Mouse (Mus musculus) heart, adult 8-10 months (tissue): ENCODE measurements at regions not wholly inside any gene's neighbourhood (a gene's known extent, or its start where the extent isn't known, plus 50 kb on each side); places are given as distances from the start of the nearest gene placed in this dataset.

Experiments used
- DNase-seq: peaks from one replicate; pipeline ENCODE4 v3.0.0; 2022; ENCODE audit warnings: low spot score

DNA sequence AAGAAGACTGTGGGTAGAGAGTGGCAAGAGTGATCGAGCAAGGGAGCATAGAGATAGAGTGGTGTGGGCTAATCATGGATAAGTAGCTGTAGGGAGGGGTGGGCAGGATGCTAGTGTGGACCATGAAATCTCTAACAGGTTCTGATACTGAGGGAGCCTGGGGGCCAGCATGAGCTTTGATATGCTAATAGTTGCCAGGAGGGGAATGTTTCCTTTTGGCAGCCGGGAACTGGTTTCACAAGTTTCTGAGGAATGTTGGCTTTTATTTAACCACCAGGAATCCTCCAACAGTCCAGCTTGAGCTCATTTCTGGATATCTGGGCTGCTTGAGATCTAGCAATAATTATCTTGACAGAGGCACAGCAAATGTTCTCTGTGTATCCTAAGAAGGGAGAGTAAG, 167.7 kb upstream of the Fggy start:
- DNase-seq, result peak; percentile 37

- DNase-seq, result no peak
These were observed 166.8 kb upstream of the Fggy start for GRCm38 (mm10) chr4:95390549-95390948.

DNA sequence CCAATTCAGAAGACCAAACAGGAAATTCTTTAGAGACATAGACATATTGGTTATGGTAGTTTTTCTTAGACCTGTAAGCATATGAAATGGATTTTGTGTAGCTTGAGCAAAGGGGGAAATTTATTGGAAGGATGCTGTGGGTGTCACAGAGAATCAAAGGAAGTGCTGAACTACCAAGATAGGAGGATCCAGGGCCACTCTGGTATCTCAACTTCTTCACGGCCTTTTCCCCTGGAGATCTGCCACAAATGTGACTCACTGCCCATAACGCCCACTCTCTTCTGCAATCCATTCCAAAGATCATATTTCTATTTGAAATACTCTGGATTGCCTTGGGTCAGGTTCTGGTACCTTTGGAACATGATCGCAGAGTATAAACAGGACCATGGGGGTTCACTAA, 161.6 kb upstream of the Fggy start:
- DNase-seq, result no peak

- no peak for DNase-seq
These were observed 159.0 kb upstream of the Fggy start for GRCm38 (mm10) chr4:95398301-95398700.

- no peak for DNase-seq
These were observed 155.0 kb upstream of the Fggy start for GRCm38 (mm10) chr4:95402273-95402672.

DNA sequence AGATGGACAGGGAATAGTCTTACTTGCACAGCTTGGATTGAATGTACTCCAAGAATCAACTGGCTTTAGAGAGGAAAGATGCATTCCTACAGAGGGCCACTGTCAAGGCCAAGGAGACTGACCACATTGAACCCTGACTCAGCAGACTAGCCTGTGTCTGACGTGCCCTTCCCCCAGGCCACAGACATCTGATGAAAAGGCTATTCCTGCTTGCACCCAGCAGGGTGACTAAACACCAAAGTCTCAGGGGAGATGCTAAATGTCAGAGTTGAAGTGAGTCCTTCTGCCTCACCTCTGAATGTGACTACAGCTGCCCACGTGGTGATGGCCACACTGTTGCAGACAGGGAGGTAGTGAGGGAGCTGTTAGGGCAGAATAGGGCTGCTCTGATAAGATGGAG, 140.2 kb upstream of the Fggy start:
- no peak for DNase-seq

GRCm38 (mm10) chr4:95426563-95426962, 130.7 kb upstream of the Fggy start:
- DNase-seq, result no peak

DNA sequence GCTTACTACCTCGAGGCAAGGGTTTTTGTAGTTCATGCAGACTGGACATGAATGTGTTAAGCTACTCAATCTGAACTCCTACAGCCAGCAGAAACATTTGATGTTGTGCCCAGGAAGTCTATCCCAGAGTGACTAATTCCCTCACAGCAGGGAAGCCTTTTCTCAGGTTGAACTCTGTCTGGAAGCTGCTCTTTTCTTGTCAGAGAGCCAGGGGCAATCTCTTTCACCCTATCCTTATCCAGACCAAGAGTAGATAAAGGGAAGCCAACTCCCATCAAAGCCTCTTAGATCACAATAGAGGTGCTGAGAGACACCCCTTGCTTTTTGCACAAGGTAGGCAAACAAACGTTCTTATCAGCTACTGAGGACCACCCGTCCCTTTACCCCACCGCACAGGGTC, 122.8 kb upstream of the Fggy start:
- DNase-seq, result no peak

DNA sequence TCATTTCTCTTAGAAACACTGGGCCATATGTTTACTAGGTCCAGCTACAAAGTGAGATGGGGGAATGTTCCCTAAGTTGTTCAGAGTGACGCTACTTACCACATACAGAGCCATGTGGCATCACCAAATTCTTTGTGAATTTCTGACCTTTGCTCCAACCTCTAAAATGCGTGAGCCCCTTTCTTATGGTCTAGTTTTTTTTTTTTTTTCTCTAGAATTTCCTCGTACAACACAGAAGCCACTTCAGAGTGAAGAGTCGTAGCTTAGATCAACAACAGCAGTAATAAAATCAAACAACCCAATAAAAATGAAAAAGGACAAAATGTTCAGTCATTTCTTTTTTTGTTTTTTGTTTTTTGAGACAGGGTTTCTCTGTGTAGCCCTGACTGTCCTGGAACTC, 122.2 kb upstream of the Fggy start:
- no peak for DNase-seq

- DNase-seq, result no peak
These were observed 117.5 kb upstream of the Fggy start for GRCm38 (mm10) chr4:95439834-95440233.

- DNase-seq, result no peak
These were observed 113.2 kb upstream of the Fggy start for GRCm38 (mm10) chr4:95443854-95444811.

DNA sequence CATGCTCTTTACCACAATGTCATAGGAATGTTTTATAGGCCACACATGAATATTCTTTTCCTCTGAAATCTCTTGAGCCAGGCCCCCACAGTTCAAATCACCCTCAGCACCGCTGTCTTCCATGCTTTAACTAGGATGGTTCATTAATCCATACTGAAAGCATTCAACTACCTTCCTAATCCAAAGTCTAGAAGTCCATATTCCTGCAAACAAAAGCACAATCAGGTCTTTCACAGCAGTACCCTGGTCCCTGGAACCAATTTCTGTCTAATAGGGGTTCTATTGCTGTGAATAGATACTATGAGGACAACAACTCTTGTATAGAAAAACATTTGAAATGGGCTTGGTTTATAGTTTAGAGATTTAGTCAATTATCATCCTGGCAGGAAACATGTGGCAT, 107.0 kb upstream of the Fggy start:
- no peak for DNase-seq

DNA sequence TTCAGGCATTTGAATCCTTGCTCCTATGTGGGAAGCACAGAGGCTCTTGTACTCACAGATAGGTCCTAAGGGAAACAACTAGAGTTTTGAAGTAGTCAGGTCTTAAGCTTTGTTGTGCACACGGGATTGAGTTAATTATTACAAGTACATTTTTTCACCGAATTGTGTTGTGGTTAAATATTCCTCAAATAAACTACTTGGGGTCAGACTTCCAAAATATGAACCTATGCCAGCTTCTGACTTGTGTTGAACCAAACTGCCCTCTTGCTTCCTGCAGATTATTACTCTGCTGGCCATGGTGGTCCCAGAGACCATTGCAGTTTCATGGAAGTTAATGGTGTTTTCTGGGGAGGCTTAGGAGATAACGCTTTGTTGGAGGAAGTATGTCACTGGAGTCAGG, 105.5 kb upstream of the Fggy start:
- DNase-seq, result no peak

- DNase-seq, result no peak
These were observed 101.0 kb upstream of the Fggy start for GRCm38 (mm10) chr4:95456318-95456717.

DNA sequence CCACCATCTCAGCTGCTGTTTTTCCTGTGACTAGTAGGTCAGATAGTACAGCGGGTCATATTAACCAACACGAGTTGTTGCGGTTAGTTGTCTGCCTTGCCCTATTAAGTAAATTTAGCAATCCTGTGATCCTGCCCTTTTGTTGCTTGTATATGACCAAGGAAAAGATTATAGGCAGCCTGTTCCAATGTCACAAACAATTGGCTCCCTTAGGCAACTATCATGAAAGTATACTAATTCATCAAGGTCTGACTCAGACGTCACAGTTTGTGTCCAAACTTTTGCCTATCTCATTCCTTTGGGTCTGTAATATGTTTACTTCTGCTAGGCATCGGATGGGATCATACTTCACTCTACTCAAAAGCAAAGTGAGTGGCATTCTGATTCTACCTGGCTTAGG, 100.4 kb upstream of the Fggy start:
- DNase-seq, result no peak

DNA sequence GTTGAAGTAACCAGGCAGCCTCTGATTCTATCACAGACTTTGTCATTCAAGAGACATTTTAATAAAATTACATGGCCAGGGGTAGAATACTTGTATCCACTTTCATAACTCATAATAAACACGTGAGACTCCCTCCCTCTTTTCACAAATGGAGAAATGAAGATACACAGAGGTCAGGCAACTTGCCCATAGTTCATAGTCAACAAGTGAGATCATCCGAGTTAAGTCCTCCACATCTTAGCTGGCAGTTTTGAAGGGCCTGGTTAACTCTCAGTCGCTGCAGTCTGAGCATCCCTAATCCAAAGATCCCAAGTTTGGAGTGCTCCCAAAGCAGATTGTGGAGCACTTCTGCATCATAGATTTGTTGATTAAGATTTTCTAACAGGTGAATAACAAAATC, 94.8 kb upstream of the Fggy start:
- DNase-seq, result peak; percentile 31

GRCm38 (mm10) chr4:95463082-95463825, 94.1 kb upstream of the Fggy start:
- DNase-seq, result peak; percentile 35

GRCm38 (mm10) chr4:95466647-95467046, 90.7 kb upstream of the Fggy start:
- no peak for DNase-seq

DNA sequence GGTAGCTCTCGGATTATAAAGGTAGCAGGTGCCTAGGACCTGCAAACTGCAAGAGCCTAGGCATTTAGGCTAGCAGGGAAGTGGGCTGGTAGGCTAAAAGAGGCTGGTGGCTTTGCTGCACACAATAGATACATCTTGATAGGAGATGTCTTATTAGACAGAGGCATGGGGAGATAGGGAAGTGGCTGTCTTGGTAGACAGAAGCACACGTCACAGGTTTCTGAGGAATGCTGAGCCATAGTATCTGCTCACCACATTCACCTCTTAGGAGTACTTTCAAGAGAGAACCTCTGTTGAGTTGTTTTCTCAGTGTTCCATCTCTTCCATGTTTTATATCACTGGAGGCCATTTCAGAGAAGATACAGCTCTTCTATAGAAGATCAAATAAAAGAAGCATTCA, 89.8 kb upstream of the Fggy start:
- DNase-seq, result no peak

- no peak for DNase-seq
These were observed 82.4 kb upstream of the Fggy start for GRCm38 (mm10) chr4:95474726-95475406.

DNA sequence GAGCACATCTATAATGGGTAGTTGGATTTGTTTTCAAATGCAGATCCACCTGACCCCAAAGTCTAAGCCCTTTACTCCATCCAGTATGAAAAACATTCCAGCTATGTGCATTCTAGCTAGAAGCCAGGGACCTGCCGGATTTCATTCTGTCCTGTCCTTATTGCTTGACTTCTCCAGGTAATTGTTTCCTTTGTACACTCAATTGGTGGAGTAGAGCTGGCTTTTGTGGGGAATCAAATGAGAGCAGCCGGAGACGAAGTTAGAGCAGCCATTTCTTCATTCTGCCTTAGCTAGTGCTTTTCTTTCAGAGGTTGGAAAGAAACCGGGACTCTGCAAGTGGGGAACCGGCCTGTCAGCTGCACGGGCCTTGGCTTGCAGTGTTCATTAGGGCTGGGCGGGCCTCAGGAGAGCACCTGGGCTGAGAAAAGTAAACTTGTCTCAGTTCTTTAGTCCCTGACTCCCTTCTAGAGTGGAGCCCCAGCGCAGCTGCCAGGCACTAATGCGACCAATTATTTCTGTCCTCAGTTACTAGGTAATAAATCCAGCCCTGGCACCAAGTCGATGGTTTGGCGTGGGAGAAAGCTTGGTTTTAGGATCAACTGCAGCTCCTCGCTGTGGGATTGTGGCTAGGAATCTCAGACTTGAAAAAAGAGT, 81.1 kb upstream of the Fggy start:
- DNase-seq, result no peak

DNA sequence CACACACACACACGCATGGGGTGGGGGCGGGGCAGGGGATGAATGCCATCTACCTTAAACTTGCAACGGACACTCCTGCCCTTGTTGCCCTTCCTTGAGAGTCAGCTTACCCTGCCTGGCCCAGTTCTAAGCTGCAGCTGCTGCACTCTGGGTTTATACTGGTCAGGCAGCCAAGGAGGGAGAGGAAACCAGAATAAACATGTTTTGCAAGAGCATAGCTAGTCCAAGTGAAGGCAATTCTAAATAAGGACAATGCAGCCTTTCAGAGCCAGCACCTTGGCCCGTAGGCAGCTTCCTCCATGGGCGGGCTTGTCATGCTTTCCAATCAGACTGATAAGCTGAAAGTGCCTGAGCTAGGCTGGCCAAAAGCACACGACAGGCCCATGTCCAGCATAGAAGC, 73.7 kb upstream of the Fggy start:
- DNase-seq, result peak; percentile 78
